Mouse (Mus musculus): ENCODE measurements around the gene Actn1. TPM values are rescaled to one million over a fixed set of nuclear protein-coding genes. Genes with fewer than 3 reads are reported as not detected.

Gene Actn1
- total RNA-seq, 1 experiment from 2014 or later: 35.8 TPM

DNA sequence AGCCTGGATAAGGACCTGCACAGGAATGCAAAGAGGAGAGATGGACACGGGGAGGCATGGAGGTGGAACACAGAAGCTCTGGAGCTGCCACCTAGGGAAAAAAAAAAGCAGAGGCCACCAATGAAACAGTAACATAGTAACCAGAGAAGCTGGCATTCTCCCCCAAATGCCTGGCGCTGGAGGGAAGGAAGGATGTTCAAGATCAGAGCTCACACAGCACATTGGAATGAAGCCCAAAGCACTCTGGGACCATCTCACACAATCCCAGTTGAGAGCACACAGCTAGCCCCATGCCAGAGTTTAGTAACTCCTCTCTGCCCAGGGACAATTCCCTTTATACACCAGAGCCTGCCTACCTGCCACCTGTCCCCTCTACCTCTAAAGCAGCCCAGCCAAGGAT is 34.1 kb downstream of the Actn1 start:
- no peak for DNase-seq

DNA sequence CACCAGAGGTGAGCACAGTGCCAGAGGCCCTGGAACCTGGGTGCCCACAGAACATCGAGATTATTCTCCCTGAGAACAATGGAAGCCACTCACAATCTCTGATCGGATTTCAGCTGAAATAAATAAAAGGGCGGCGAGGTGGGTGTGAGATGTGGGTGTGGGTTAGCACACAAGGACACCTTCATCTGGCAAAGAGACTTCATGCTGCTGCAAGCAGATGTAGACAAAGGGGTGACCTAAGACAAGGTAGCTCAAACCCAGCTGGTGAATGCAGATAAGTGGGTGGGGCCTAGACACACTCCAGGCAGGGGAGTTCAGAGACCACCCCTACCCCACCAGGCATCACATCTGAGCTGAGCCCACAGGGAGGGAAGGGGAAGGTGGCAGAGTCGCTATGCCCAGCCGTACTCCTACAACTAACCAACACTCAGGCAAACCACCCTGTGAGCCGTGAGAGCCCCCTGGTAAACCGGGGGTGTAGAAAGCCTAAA is 35.9 kb downstream of the Actn1 start:
- no peak for DNase-seq

DNA sequence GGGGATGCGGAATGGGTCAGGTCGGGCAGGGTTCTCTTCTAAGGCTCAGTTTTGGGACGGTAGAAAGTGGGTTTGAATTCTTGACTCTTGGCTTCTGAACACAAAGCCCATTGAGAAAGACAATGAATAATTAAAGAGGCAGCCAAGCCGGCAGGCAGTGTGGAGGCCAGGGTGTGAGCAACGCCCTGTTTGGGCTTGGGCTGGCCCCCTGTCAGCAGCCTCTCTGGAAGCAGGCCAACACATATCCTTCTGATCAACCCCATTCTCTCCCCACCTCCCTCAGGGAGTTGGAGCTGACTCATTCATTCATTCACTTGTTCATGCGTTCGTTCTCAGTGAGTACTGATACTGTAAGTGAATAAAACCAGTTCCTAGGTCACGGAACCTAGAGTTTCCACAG is 36.7 kb downstream of the Actn1 start:
- DNase-seq: no peak

DNA sequence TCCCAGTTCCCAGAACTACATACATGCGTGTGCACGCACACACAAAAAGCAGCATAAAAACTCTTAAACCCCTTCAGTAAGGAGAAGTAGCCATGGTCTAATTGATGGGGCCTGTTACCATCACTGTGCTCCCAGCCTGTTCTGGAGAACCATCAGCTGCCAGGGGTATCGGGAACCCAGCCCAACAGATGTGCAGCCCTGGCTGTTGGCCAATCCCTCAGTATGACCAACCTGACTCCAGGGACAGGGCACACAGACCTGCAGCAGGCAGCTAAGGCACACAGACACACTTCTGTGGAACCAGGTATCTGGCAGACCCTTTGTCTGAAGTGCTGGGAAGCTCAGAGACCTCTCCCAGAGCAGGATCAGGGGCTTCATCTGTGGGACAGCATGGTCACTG is 37.7 kb downstream of the Actn1 start:
- peak; percentile 39 for DNase-seq

DNA sequence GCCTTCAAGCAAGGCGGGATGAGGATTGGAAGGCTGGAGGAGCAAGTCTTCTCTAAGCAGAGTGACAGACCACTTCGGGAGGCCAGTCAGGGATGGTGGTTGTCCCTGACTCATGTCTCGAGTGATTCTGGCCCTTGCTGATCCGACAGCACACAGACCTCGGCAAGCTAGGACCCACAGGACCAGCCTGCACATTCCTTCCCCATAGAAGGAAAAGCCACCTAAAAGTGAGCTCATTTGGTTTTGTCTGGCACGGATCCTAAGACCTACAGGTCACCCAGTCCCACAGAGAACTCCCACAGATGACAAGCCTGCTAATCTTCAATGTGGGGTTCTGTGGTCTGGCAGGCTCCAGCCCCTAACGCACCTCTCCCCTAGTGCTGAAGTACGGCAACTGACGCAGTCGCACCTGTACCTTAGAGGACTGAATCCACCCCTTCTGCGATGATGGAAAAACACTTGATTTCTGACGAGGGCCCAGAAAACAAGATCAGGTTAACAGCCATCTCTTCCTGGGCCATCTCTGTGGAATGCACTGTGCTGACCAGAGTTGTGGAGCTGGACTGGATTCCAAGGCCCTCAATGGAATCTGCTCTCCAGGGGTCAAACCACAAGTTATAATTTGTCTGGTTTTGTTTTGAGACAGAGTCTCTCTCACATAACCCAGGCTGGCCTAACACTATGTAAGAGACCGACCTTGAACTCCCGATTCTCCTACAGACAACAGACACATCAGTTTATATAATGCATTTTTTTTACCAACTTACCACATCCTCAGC is 39.7 kb downstream of the Actn1 start:
- no peak for DNase-seq

DNA sequence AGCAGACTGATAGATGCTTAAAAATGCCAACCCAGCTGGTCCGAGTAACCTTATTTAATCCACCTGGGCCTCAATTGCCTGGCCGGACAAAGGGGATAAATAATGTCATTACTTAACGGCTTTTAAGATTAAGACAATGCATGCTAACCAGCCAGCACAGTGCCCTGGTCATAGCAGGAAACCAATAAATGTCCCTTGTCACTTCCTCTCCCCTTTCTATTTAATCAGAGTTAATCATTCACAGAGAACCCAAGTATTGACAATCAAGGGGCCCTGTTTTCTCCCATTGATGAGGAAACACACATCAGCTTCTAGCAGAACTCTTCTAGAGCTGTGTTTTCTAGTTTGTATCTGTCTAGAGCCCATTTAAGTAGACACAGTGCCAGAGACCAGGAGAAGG is 41.4 kb downstream of the Actn1 start:
- no peak for DNase-seq

DNA sequence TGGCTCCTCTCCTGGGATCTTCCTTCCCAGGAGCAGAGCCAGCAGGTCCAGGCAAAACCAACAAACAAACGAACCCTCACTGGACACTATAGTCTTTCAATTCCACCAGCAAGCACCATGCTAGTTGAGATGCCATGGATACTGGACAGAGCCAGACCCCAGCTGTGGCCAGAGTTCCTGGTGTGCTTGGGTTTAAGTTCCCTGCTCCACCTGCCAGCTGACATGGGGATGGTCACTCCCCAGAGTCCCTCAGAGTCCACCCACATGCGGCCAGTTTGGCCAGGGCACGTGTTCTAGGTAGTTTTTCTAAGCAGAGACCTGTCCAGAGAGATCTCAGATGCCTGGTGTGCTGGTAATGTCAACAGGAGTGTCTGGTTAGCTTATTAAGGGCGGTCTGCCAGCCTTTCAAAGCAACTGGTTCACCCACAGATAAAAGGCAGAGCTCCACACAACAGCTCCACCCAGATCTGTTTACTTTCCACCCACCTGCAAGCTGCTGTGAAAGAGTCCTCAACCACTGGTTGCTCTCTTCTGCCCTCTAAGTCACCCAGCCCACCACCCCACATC is 42.0 kb downstream of the Actn1 start:
- no peak for DNase-seq

DNA sequence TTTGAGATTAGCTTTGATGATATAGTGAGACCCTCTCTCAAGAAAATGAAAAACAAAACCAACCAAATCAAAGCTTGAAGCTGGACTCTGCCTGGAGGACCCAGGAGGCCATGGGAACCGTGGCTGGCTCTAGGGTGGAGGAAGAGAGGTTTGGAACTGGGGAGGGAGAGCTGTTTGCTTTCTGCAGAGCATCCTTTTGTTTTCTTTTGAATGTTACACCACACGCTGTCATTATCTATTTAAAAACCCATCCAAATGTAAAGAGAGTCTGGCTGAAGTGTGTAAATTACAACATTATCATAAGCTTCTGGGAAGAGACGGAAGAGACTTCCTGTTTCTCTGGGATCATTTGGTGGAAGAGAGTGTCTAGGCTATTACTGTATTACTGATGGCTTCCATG is 43.1 kb downstream of the Actn1 start:
- no peak for DNase-seq

DNA sequence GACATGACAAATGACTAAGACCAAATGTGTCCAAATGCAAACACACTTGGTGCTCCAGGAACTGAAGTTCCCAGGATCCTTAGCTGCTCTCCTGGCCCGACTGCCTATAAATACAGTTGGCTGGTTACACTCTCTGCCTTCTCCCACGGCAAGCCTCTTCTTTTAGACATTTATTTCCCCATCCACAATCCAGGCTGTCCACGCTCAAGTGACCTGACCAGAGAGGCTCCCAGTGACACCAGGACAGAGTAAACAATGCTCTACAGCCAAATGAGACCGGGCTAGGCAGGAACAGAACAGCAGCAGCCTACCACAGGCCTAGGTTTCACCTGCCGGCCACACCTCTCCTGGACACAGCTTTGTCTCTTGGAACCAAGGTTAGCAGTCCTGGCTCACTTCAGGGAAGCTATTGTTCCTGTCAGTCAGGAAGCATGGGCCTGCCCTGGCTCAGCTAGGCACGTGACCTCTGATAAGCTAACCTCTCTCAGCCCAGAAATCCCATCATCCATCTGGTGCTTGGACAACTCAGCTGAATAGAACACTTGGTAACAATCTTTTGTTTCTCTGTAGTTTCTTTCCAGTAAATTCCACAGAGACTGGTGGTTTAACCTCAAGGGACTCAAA is 43.8 kb downstream of the Actn1 start:
- DNase-seq: no peak

DNA sequence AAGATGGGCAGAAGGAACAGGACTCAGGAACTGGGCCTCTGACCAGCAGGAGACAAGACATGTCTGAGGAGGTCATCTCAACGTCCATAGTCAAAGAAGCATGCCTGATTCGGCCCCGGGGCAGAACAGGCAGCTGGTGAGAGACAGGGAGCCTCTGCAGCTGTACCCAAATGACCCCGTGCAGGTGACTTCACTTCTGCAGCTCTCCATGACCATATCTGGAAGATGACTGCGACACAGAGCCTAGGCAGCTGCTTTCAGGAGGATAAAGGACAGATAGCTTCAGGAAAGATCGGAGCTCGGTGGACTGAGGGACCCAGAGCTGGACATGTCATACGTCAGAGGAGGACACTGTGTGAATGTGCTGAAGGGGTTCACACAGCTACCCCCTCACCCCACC is 46.4 kb downstream of the Actn1 start:
- DNase-seq: no peak

DNA sequence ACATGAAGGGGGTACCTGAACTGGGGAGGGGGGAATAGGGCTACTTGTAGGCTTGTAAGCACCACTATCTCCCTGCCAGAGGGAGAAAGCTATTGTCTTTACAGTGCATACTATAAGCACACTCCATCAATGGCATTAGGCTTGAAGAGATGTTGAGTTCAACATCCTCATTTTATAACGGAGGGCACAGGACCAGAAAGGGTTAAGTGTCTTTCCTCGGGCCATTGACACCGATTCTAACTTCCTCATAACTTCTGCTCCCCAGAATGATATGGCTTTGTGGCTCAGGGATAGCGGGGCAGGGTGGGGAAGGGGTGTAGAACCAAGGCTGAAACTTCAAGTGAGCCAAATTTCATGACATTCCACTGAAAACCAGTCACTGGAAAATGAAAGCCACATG is 46.9 kb downstream of the Actn1 start:
- no peak for DNase-seq

DNA sequence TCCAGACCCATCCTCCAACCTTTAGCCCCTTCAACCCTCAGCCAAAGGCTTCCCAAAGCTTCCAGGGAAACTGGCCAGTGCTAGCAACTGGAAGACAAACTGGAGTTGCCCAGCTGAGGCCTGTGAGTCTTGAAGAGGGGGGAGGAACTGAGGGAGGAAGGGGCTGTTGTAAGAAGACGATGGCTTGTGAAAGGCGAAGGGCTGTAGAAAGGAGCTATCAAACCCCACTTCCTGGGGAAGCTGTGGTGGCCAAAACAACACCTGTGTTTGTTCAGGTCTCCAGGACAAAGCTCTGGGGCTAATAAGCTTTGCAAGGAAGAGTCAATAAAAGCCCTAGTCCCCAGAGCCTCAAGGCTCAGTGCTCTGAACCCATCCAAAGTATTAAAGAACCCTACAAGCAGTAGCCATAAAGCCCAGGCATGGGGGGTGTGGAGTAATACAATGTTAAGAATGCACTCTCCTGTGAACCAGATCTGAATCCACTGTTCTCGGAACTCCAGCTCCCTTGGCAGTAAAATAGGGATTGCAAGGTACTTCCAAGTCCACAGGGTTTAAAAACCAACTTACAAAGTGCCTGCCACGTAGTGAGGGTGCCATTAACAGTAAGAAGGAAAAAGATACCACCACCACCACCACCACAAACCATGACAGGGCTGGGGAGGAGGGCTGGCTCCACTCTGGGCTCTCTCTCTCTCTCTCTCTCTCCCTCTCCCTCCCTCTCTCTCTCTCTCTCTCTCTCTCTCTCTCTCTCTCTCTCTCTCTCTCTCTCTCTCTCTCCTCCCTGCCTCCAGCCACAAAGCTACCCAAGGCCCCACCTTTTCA is 49.2 kb downstream of the Actn1 start:
- no peak for DNase-seq

DNA sequence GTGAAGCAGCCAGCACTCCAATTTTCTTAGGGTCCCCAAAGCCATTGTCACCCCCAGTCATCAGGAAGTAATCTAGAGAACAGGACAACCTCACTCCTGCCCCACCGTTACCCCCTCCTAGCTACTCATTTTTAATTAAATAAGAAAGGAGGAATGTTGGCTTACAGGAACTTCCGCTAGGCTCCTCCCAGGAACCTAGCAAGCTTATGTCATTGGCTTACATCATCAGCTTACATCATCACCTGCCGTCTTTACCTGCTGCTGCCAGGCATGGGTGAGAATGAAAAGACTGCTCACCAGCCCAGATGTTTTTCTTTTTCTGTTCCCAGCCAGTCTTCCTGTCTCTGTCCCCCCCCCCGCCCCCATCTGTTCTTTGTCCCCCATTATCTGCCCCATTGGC is 50.3 kb downstream of the Actn1 start:
- no peak for DNase-seq

DNA sequence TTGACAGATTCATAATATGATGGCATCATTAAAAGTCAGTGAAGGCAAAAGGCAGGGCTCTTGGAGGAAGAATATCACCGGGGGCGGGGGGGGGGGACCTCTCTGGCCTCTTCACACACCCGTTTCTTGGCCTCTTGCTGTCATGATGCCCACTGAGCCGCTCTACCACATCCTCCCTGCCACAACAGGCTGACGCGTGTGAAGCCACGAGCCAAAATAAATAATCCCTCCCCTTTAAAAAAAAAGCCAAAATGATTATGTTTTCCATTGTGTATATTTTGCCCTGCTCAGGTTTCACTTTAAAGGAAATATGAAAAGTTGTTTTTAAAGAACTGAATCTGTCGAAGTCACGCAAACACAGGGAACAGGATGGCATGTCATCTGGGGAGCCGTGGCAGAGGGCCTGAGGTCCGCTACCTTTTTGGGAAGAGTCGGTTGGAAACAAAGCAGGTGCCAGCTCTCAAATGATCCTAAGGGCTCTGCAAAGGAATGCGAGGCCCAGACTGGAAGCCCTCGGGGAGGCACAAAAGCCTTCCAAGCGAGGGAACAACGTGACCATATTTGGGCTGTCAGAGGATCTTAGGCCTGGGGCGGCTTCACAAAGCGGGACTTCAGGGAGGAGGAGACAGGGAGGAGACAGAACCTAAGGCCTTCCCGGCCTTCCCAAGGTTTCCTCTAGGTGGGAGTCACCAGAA is 51.9 kb downstream of the Actn1 start:
- no peak for DNase-seq

DNA sequence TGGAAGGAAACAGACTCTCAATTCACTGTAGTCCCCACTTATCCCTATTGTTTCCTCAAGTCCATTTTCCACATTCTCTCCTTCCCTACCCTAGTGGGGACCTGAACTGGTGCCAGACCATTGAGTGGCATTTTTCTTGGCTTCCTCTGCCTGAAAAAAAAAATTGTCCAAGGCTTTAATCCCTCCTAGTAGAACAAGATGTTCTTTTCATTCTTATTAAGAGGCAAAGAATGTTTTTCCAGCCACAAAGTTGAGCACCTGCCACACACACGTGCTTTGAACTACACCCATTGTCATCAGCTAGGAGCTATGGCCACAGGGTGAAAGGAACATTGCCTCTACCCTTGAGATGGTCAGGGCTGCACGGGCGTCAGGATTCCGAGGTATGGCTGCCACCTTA is 56.9 kb downstream of the Actn1 start:
- no peak for DNase-seq

DNA sequence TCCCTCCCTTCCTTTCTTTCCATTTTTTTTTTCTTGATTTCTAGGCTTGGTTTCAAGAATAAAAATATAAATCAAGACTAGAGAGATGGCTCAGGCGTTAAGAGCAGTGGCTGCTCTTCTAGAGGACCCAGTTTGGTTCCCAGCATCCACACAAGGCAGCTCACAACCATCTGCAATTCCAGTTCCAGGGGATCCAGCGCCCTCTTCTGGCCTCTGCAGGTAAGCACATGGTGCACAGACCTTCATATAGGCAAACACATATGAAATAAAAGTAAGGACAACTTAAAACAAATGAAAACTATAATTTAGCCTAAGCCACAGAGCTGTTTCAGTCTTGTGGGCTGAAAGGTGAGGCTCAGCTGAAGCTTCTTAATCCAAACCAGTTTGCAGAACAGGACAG is 60.4 kb downstream of the Actn1 start:
- DNase-seq: no peak

DNA sequence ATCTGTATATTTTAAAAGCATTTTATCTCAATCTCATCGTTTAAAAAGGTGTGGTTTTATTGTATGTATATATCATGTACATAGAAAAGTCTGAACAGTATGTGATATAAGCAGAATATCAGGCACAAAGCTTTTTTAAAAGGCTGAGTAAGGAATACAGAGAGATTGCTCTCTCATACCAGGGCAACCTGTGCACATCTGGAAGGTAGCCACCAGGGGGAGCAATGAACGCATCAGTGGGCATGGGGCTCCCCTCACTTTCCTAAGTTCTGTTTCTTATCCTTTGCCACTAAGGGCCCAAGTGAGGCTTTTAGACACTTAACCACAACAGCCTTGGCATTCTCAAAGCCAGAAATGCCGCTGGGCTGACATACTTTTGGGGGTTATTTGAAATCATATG is 61.7 kb downstream of the Actn1 start:
- peak; percentile 87 for DNase-seq

DNA sequence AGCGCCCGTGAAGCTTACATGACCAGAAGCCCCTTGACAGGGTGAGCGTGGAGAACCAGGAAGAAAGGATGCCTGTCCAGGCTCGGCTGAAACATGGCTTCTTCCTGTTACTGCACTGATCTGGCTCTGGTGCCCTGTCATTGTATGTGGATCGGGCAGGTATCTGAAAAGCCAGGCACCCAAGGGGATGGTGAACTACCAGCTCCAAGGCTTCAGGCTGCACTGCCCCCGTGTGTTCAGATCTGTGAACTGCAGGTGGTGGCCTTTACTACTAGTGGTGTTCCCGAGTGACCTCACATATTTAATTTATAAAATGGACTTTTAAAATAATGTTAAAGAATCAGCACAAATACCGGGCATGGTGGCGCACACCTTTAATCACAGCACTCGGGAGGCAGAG is 62.8 kb downstream of the Actn1 start:
- peak; percentile 76 for DNase-seq

DNA sequence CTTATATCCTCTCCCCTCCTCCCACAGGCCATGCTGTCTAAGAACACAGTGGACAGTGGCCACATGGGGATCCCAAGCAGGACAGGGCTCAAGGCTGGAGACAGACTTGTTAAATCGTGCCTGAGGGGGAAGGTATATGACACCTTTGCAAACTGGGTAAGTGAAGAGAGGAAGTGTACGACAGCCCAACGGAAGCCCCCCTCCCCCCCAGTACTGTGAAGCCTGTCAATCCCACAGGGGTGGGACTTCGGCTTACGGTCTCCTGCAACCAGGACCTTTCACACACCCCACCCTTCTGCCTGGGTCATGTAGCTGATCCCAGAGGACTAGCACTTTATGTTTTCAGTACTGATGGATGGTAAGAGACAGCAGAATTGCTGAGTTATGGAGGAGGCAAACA is 68.4 kb downstream of the Actn1 start:
- no peak for DNase-seq

DNA sequence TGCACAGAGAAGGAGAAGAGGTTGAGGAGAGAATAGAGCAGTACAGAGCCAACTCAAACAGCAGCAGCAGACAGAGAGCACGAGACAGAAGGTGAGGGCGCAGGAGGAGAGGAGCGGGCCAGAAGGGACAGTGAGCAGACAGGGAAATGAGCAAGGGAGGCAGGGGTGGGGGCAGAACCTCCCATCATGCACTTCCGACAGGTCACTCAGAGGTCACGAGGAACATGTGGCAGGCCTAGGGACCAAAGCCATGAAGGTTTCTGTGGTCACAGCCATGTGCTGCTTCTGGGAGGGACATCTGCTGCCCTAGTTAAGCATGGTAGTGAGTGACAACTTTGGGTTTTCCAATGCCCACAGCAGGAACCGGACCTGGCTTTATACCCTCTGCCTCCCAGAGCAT is 68.8 kb downstream of the Actn1 start:
- DNase-seq: no peak

DNA sequence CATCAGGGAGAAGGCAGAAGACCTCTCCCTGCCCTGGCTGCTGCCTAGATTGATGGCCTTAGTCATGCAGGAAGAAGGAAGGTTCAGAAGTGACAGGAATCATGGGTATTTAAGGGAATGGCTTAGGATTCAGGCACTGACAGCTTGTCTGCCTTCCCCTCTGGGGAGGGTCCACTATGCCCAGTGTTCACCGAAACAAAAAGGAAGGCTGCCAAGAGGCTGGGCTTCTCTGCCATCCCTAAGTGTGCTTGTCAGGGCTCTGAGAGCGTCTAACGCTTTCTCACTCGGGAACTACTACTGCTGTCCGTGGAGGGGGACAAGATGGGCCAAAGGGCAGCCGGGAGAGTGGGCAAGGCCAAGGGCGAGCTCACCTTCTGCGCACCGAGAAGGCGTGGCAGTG is 69.3 kb downstream of the Actn1 start:
- no peak for DNase-seq

DNA sequence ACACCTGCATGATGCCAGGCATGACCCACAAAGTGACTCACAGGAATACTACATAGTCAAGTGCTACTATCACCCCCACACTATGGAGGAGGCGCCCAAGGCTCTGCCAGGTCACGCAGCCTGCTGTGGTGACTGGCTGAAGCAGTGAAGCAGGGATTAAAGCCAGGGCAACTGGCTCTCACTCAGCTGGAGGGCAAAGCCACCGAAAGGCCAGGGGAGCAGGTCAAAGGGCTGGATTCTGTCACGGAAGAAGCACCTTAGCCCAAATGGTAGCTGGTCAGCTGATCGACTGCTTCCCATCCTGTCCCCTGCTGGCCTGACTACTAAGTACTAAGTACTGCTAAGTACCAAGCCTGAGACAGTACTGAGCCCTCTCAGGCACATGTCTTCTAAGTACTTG is 76.1 kb downstream of the Actn1 start:
- DNase-seq: no peak
